Mouse (Mus musculus): Measurements from ENCODE around the gene Abcb4.

DNA sequence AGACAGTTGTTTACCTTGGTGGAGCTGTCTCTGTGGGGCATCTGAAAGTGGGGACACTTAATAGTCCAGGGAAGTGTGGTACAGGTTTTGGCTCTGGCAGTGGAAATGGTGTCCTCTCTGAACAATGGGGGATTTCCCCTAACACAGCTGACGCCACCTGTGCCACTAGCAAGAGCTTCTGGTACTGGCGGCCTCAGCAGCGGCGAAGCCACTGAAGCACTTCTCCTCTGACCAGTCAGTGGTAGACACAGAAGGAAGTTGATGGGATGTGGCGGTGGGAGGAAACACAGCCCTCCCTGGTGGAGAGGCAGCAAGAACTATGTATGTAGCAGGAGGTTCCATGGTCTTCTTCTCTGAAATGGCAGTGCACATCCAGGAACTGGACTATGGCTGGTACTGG, 71.0 kb downstream of the Abcb4 start:
- no peak for TF ChIP-seq CTCF (IDR thresholded peaks at IDR 0.05)
- TF ChIP-seq POLR2A (IDR thresholded peaks at IDR 0.05; ENCODE audit: insufficient read depth, low read depth, low read length), result no peak
